Comparison of ENCODE assay signal across 14 mouse cellular contexts in the genomic region with DNA sequence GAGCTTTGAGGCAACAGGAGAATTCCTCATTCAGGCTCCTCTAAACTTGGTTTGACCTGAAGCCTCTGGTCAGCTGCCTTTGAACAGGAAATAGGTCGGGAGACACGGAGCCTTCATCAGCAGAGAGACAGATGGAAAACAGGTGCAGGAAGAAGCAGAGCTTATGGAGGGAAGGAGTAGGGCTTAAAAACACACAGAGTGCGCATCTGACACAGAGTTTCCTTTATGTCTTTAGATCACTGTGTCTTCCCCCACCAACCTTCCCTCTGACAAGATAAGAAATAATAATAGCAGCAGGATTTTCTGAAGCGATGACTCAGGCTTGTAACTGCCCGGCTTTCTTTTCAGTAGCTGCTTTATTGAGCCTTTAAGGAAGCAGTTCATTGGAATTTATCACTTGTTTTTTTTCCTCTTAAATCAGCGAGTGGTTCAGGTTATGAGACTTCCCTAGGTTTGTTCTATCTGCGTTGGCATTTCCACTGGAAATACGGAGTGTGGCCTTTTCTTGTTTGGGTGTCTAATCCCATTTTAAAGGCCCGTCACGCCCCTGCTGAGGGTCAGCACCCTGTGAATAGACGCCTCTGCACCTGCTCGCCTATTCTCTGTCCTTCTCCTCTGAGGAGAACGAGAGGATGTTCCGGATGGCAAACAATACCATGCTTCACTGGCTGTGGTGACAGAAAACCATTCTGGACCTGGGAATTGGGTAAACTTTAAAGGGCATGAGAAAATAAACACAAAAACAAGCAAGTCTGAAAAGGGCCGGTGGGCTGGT. TPM values are rescaled to one million over a fixed set of nuclear protein-coding genes. Genes with fewer than 3 reads are reported as not detected.
DNase-seq lines count a peak whose midpoint lies in the region; ATAC-seq and TF ChIP-seq lines count a peak whose summit lies in the region.
"Had no signal": no experiment of that assay in that cellular context is flagged by ENCODE, and none has a peak within 500 bp of the region (broad histone marks: within the 10 kb centered on the region; RNA-seq: fewer than 3 reads in every experiment).

No protein-coding gene starts in this region.

- no peak for TF ChIP-seq CTCF in CH12.LX (conservative IDR thresholded peaks at IDR 0.05 in 1 of 2, IDR thresholded peaks at IDR 0.05 in 1 of 2; ENCODE audit: low read depth in 2 of 2, low read length in 2 of 2)

- H3K27ac ChIP-seq in hindbrain, embryonic 10.5 days = peak overlapping the region; percentile 81
- no peak overlapping the region for H3K27ac ChIP-seq in hindbrain, embryonic 14.5 days
- H3K27ac ChIP-seq in CH12.LX (ENCODE audit: insufficient read depth, low read depth) = no peak overlapping the region
- no peak overlapping the region for H3K27ac ChIP-seq in midbrain, embryonic 14.5 days (replicated peaks; ENCODE audit: low read depth, low read length)
- H3K27ac ChIP-seq: forebrain, embryonic 13.5 days; liver, embryonic 12.5 days had no signal

- H3K4me1 ChIP-seq in hindbrain, embryonic 10.5 days (replicated peaks) = peaks cover 39% of the 10 kb centered on the region
- H3K4me1 ChIP-seq in hindbrain, embryonic 14.5 days (replicated peaks; ENCODE audit: control insufficient read depth, insufficient read depth, low read length) = peaks cover 17% of the 10 kb centered on the region; the same call in 1 of the 2 replicates
- peaks cover 8 to 44% of the 10 kb centered on the region in 2 experiments for H3K4me1 ChIP-seq in CH12.LX (ENCODE audit: control insufficient read depth in 1 of 2, insufficient read depth in 2 of 2)
- H3K4me1 ChIP-seq in midbrain, embryonic 14.5 days (ENCODE audit: control insufficient read depth, insufficient read depth, low read length) = peaks cover 19% of the 10 kb centered on the region

- peak; percentile 66 for DNase-seq in hindbrain, embryonic 10.5 days (ENCODE audit: low spot score)
- DNase-seq in hindbrain, embryonic 14.5 days (ENCODE audit: low spot score) = no peak
- DNase-seq in CH12.LX (ENCODE audit: extremely low read depth) = peak; percentile 34
- peak; percentile 62 for DNase-seq in embryo, embryonic 11 days
- DNase-seq in midbrain, embryonic 14.5 days = peak; percentile 49
- DNase-seq in adrenal gland, adult 2 months = no peak
- DNase-seq in cerebellum, adult 18-20 months = no peak
- DNase-seq in cerebellum, adult 11 months = no peak
- DNase-seq: adrenal gland, postnatal 25 days; cerebellum, postnatal 36 days; kidney, adult 18-20 months had no signal

- in situ Hi-C loops in CH12.LX (cut with MboI; ENCODE audit: low pct_ligation_motif_present, low pct_unique_long_range_greater_than_20kb, low sequenced_read_pairs) = no loop called here

- H3K36me3 ChIP-seq in hindbrain, embryonic 10.5 days = peaks cover 9% of the 10 kb centered on the region; the same call in 1 of the 2 replicates
- no peaks in the 10 kb centered on the region for H3K36me3 ChIP-seq in hindbrain, embryonic 14.5 days (replicated peaks; ENCODE audit: control insufficient read depth, insufficient read depth)
- H3K36me3 ChIP-seq in CH12.LX (replicated peaks in 1 of 2; ENCODE audit: control insufficient read depth in 1 of 2, insufficient read depth in 1 of 2, low read length in 1 of 2) = no peaks in the 10 kb centered on the region
- no peaks in the 10 kb centered on the region for H3K36me3 ChIP-seq in midbrain, embryonic 14.5 days (ENCODE audit: control insufficient read depth, insufficient read depth, low read length)
- H3K36me3 ChIP-seq: liver, embryonic 12.5 days had no signal

- no peak for TF ChIP-seq POLR2A in CH12.LX (IDR thresholded peaks at IDR 0.05; ENCODE audit: low read depth, low read length)

- no peak for ATAC-seq in hindbrain, embryonic 14.5 days (ENCODE audit: low FRiP score)
- no peak for ATAC-seq in midbrain, embryonic 14.5 days (ENCODE audit: low FRiP score, low TSS enrichment)
- ATAC-seq: forebrain, embryonic 13.5 days; liver, embryonic 12.5 days had no signal

- peaks cover 86% of the 10 kb centered on the region for H3K27me3 ChIP-seq in hindbrain, embryonic 10.5 days (ENCODE audit: insufficient read depth, poor library complexity, severe bottlenecking)
- H3K27me3 ChIP-seq in hindbrain, embryonic 14.5 days (ENCODE audit: control insufficient read depth, insufficient read depth, low read length) = peaks cover 39% of the 10 kb centered on the region
- no peaks in the 10 kb centered on the region for H3K27me3 ChIP-seq in CH12.LX (replicated peaks)
- peaks cover 32% of the 10 kb centered on the region for H3K27me3 ChIP-seq in midbrain, embryonic 14.5 days (ENCODE audit: control insufficient read depth, insufficient read depth, low read length)
- H3K27me3 ChIP-seq: forebrain, embryonic 13.5 days had no signal

- H3K4me2 ChIP-seq in hindbrain, embryonic 14.5 days (replicated peaks) = no peak overlapping the region
- no peak overlapping the region for H3K4me2 ChIP-seq in CH12.LX (ENCODE audit: insufficient read depth, low read depth, poor library complexity, severe bottlenecking)
- no peak overlapping the region for H3K4me2 ChIP-seq in midbrain, embryonic 14.5 days (ENCODE audit: low read length)
- H3K4me2 ChIP-seq: forebrain, embryonic 13.5 days; liver, embryonic 12.5 days had no signal

- no peak overlapping the region; the same call in none of the 2 replicates for H3K4me3 ChIP-seq in hindbrain, embryonic 10.5 days
- H3K4me3 ChIP-seq in hindbrain, embryonic 14.5 days (replicated peaks; ENCODE audit: low read length) = no peak overlapping the region
- no peak overlapping the region for H3K4me3 ChIP-seq in CH12.LX (replicated peaks in 1 of 3; ENCODE audit: low read depth in 2 of 3, low read length in 2 of 3, poor library complexity in 1 of 3)
- H3K4me3 ChIP-seq in midbrain, embryonic 14.5 days (replicated peaks; ENCODE audit: low read depth, low read length) = no peak overlapping the region
- H3K4me3 ChIP-seq: forebrain, embryonic 13.5 days; liver, embryonic 12.5 days had no signal

- H3K9ac ChIP-seq in hindbrain, embryonic 14.5 days = no peak overlapping the region
- H3K9ac ChIP-seq in CH12.LX (ENCODE audit: insufficient read depth, low read depth) = no peak overlapping the region
- no peak overlapping the region for H3K9ac ChIP-seq in midbrain, embryonic 14.5 days (replicated peaks; ENCODE audit: low read length)
- H3K9ac ChIP-seq: forebrain, embryonic 13.5 days; liver, embryonic 12.5 days had no signal

- H3K9me3 ChIP-seq in hindbrain, embryonic 10.5 days = peaks cover 15% of the 10 kb centered on the region
- H3K9me3 ChIP-seq in hindbrain, embryonic 14.5 days (ENCODE audit: control insufficient read depth, low read length) = peaks cover 17% of the 10 kb centered on the region
- H3K9me3 ChIP-seq in CH12.LX (replicated peaks; ENCODE audit: low read length) = no peaks in the 10 kb centered on the region
- peaks cover 14% of the 10 kb centered on the region for H3K9me3 ChIP-seq in midbrain, embryonic 14.5 days (ENCODE audit: control insufficient read depth, low read length)
- H3K9me3 ChIP-seq: liver, embryonic 12.5 days had no signal

- no peak for TF ChIP-seq RAD21 in CH12.LX (IDR thresholded peaks at IDR 0.05; ENCODE audit: low read depth, low read length)

- dilution Hi-C loops in CH12.LX (cut with MboI; ENCODE audit: extremely low pct_ligation_motif_present, extremely low pct_unique_long_range_greater_than_20kb, low sequenced_read_pairs) = no loop called here

- TF ChIP-seq EP300 in CH12.LX (IDR thresholded peaks at IDR 0.05; ENCODE audit: low read length) = no peak

- no peaks in the 10 kb centered on the region for H3K79me2 ChIP-seq in CH12.LX (replicated peaks; ENCODE audit: control insufficient read depth, extremely low read depth, insufficient read depth, poor library complexity, severe bottlenecking)

- 10% methylated on average over 15 of the region's 15 CpGs for WGBS in hindbrain, embryonic 10.5 days
- 7% methylated on average over 15 of the region's 15 CpGs for WGBS in hindbrain, embryonic 14.5 days
- 3% methylated on average over 15 of the region's 15 CpGs for WGBS in midbrain, embryonic 14.5 days

TF ChIP-seq in CH12.LX, 34 proteins besides CTCF, POLR2A, EP300 and RAD21:
- no peak for TF ChIP-seq MAX (IDR thresholded peaks at IDR 0.05; ENCODE audit: low read length)
- TF ChIP-seq UBTF (IDR thresholded peaks at IDR 0.05; ENCODE audit: low read depth, low read length) = no peak
- TF ChIP-seq CHD2 (IDR thresholded peaks at IDR 0.05; ENCODE audit: low read length) = no peak
- TF ChIP-seq BHLHE40 (IDR thresholded peaks at IDR 0.05; ENCODE audit: low read depth, low read length) = peak; percentile 21; the same call in 1 of the 2 replicates
- no peak for TF ChIP-seq HCFC1 (IDR thresholded peaks at IDR 0.05; ENCODE audit: low read depth, low read length)
- no peak for TF ChIP-seq USF2 (conservative IDR thresholded peaks at IDR 0.05; ENCODE audit: low read depth, low read length)
- TF ChIP-seq TCF12 (IDR thresholded peaks at IDR 0.05; ENCODE audit: low read depth, low read length) = peak; percentile 12; the same call in 1 of the 2 replicates
- peak; percentile 50 for TF ChIP-seq ETS1 (conservative IDR thresholded peaks at IDR 0.05; ENCODE audit: low read depth, low read length)

RNA-seq across cellular contexts. Expression of a gene that starts 32.7 kb away (rescaled TPM):
- polyA plus RNA-seq in hindbrain, embryonic 10.5 days (2016; fragmentation: Nextera tagmentation; extraction: Ambion mirVana) = 11.3 and 16.9 TPM in 2 replicates
- polyA plus RNA-seq in hindbrain, embryonic 14.5 days (2014; fragmentation: Nextera tagmentation; extraction: Ambion mirVana) = 5.8 and 6.7 TPM in 2 replicates
- not detected in 2 replicates for total RNA-seq in CH12.LX (2012; rRNA removed)
- total RNA-seq in CH12.LX (2014; rRNA removed) = not detected in 2 replicates
- polyA plus RNA-seq in CH12.LX (2012; ENCODE audit: insufficient read length, low read depth) = not detected in 2 replicates
- polyA plus RNA-seq in midbrain, embryonic 14.5 days (2014; fragmentation: Nextera tagmentation; extraction: Ambion mirVana) = 7.1 and 7.2 TPM in 2 replicates
- 10 to 100 TPM; 17.9 to 39.7 TPM for total RNA-seq in adrenal gland, adult 2 months (2021)
- 32.5 and 37.6 TPM in 2 replicates for polyA plus RNA-seq in adrenal gland, adult 2 months (2012; rRNA removed)

RNA-seq across cellular contexts. Expression of a gene that starts 51.8 kb away (rescaled TPM):
- 3.2 and 3.4 TPM in 2 replicates for polyA plus RNA-seq in hindbrain, embryonic 10.5 days (2016; fragmentation: Nextera tagmentation; extraction: Ambion mirVana)
- 13.3 and 17.0 TPM in 2 replicates for polyA plus RNA-seq in hindbrain, embryonic 14.5 days (2014; fragmentation: Nextera tagmentation; extraction: Ambion mirVana)
- 130 and 146 TPM in 2 replicates for total RNA-seq in CH12.LX (2012; rRNA removed)
- not detected in 2 replicates for total RNA-seq in CH12.LX (2014; rRNA removed)
- 0.55 TPM in 1 of 2 replicates, not detected in the other for polyA plus RNA-seq in CH12.LX (2012; ENCODE audit: insufficient read length, low read depth)
- 12.9 and 18.5 TPM in 2 replicates for polyA plus RNA-seq in midbrain, embryonic 14.5 days (2014; fragmentation: Nextera tagmentation; extraction: Ambion mirVana)
- 1 to 10 TPM in 1 of 2 experiments, under 1 TPM in 1; 0.26 to 1.6 TPM for total RNA-seq in adrenal gland, adult 2 months (2021)
- polyA plus RNA-seq in adrenal gland, adult 2 months (2012; rRNA removed) = 0.59 and 2.6 TPM in 2 replicates
- total RNA-seq: heart, adult 8-10 months had no signal

Comparison
In these comparisons a context has a peak if more than half of its experiments do, and no peak if none do; other contexts are left out.
1. DNase-seq: peak in hindbrain, embryonic 10.5 days (single experiment), CH12.LX (single experiment), embryo, embryonic 11 days (single experiment) and midbrain, embryonic 14.5 days (single experiment); none in hindbrain, embryonic 14.5 days (single experiment), adrenal gland, adult 2 months (single experiment), cerebellum, adult 18-20 months (0 of 2) and cerebellum, adult 11 months (single experiment).